Mouse (Mus musculus) hindbrain, embryonic 13.5 days (tissue): Measurements from ENCODE around the gene Camk1g. TPM values are rescaled to one million over a fixed set of nuclear protein-coding genes. Genes with fewer than 3 reads are reported as not detected.
A peak's percentile ranks its signal among the peaks of the same experiment; 100 is the strongest.

Source experiments
- ATAC-seq: fragments of 200-750 bp; cut with Nextera tagmentation; 2 replicates; pipeline ENCODE4 v1.8.0; 2017; ENCODE audit warnings: moderate TSS enrichment; ENCODE audit not compliant: low FRiP score
- H3K27ac ChIP-seq: fragments of 300-500 bp; sonication (generic); 2 replicates; pipeline ENCODE4 v1.5.1; 2015; ENCODE audit warnings: inconsistent platforms, mild to moderate bottlenecking, moderate library complexity
- H3K27me3 ChIP-seq: fragments of 300-500 bp; sonication (generic); 2 replicates; pipeline ENCODE4 v1.6.1; 2015; ENCODE audit warnings: mild to moderate bottlenecking, inconsistent platforms
- H3K36me3 ChIP-seq: fragments of 300-500 bp; sonication (generic); 2 replicates; pipeline ENCODE4 v1.6.1; 2015; ENCODE audit warnings: mild to moderate bottlenecking, inconsistent platforms
- H3K4me1 ChIP-seq: fragments of 300-500 bp; sonication (generic); replicated peaks from 2 replicates; pipeline ENCODE4 v1.6.1; 2015; ENCODE audit warnings: inconsistent platforms
- H3K4me2 ChIP-seq: fragments of 300-500 bp; sonication (generic); 2 replicates; pipeline ENCODE4 v1.6.1; 2015; ENCODE audit warnings: inconsistent platforms, mild to moderate bottlenecking, moderate library complexity
- H3K4me3 ChIP-seq: fragments of 300-500 bp; sonication (generic); 2 replicates; pipeline ENCODE4 v1.5.1; 2015; ENCODE audit warnings: mild to moderate bottlenecking, inconsistent platforms
- H3K9ac ChIP-seq: fragments of 300-500 bp; sonication (generic); 2 replicates; pipeline ENCODE4 v1.6.1; 2015; ENCODE audit warnings: mild to moderate bottlenecking, inconsistent platforms
- H3K9me3 ChIP-seq: fragments of 300-500 bp; sonication (generic); 2 replicates; pipeline ENCODE4 v1.6.1; 2016; ENCODE audit warnings: inconsistent platforms
- WGBS: fragments of 180-500 bp; shearing (Covaris S2); methylation state at CpG from one replicate; pipeline ENCODE4 v1.1.7; 2015; 5-methylcytosine and 5-hydroxymethylcytosine counted together
- polyA plus RNA-seq: library from polyadenylated mRNA; unstranded; fragments of >200 nt; fragmentation: Nextera tagmentation; extraction: Ambion mirVana; gene quantifications from 2 replicates; pipeline ENCODE4 v1.2.1, GENCODE M21; 2015

Camk1g gene
- polyA plus RNA-seq, 1 experiment from 2014 or later = 31.7 TPM

DNA sequence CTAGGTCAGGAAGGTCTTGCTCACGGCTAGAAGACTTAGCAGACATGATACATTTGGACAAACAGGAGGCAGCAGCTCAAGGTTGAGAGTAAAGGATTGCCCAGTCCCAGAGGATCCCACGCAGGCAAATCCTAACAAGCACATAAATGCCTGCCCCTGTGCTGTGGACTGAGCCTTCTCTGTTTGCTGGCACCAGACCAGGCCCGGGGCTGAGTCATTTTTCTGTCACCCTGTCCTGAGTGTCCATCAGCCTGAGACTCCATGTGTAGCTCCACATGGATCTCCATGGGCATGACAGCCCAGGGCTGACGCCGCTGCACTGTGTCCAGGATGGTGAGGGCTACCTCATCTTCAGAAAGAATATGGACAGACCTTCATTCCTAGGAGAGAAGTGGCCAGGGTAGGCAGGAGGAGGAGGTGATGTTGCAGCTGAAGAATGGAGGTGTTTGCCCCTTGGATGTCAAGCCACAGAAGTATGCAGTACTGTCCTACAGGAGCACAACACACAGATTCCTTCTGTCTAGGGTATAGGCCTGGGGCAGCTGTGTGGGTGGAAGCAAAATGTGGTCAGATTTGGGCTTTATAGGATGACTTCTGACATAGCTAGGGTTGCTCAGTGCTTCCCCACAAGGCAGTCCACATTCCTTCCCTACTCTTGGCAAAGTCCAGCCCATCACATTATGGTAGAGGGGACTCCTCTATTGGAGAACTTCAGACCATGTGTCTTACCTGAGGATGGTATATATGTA lies 27.7 kb downstream of the Camk1g start:
- Histone ChIP-seq H3K27ac (no peak overlapping the region), H3K9ac (no peak overlapping the region), H3K4me3 (no peak overlapping the region), H3K36me3 (peaks cover 15% of the 10 kb centered on the region), H3K27me3 (no peaks in the 10 kb centered on the region), H3K4me2 (no peak overlapping the region), H3K9me3 (no peaks in the 10 kb centered on the region), H3K4me1 (peaks cover 14% of the 10 kb centered on the region)
- ATAC-seq = no peak
- 97% methylated on average over 5 of the region's 5 CpGs for WGBS

DNA sequence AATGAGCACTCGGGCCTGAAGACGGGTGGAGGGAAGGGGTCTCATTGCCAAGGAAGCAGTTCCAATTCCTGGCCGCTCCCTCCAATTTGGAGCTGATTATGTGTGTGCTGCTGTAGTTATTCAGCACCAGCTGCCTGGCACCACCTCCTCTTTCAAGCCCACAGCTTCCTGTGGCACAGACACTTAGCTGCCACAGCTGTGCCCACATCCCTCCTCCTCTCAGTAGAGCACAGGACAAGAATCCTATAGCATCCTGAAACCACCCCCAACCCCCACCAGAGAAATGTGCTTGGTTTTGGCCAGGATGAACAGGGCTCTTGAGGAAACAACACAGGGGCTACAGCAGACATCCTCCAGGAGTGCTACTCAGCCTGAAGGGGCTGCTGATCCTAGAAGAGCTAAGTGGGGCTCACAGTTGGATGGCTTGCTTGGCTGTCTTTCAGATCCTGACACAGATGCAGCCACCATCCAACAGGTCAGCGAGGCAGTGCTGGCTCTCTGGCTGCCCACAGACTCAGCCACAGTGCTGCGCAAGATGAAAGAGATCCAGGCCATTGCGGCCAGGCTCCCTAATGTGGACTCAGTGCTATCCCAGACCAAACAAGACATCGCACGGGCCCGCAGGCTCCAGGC lies 31.6 kb downstream of the Camk1g start:
- 0 out of 2 replicates have a peak overlapping the region, but pooled peaks have one; percentile 39 for H3K9ac ChIP-seq
- H3K36me3 ChIP-seq = no peaks in the 10 kb centered on the region
- H3K4me1 ChIP-seq = peaks cover 32% of the 10 kb centered on the region
- H3K27me3 ChIP-seq = no peaks in the 10 kb centered on the region
- peak overlapping the region; percentile 69; the same call in 1 of the 2 replicates for H3K27ac ChIP-seq
- 80% methylated on average over 9 of the region's 9 CpGs for WGBS
- no peaks in the 10 kb centered on the region for H3K9me3 ChIP-seq
- H3K4me3 ChIP-seq = no peak overlapping the region
- H3K4me2 ChIP-seq = no peak overlapping the region
- ATAC-seq = no peak

DNA sequence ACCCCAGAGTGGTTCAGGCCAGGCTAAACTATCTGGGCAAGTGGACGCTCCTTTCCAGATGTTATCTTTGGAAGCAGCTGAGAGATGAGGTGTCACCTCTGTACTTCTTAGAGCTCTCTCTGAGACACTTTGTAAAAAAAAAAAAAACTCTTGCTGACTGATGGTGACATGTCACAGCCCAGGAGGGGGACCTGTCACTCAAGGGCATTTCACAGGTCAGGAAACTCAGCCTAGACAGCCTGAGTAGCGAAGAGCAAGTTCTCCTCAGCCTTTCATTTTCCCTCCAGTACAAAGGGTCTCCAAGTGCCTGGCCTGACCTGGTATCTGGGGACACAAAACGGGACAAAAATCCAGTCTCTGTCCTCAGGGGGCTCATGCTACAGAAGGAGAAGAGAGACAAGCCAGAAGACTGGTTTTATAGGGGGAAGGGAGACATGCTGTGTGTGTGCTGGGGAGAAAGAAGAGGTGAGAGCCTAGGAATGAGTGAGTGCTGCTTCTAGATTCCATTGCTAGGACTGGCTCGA lies 32.2 kb downstream of the Camk1g start:
- no peaks in the 10 kb centered on the region for H3K27me3 ChIP-seq
- WGBS = 57% methylated on average over 4 of the region's 4 CpGs
- no peak for ATAC-seq
- no peaks in the 10 kb centered on the region for H3K36me3 ChIP-seq
- no peak overlapping the region for H3K4me2 ChIP-seq
- H3K27ac ChIP-seq = 0 out of 2 replicates have a peak overlapping the region, but pooled peaks have one; percentile 10
- no peak overlapping the region for H3K4me3 ChIP-seq
- H3K9me3 ChIP-seq = no peaks in the 10 kb centered on the region
- peaks cover 32% of the 10 kb centered on the region for H3K4me1 ChIP-seq
- H3K9ac ChIP-seq = 0 out of 2 replicates have a peak overlapping the region, but pooled peaks have one; percentile 39

DNA sequence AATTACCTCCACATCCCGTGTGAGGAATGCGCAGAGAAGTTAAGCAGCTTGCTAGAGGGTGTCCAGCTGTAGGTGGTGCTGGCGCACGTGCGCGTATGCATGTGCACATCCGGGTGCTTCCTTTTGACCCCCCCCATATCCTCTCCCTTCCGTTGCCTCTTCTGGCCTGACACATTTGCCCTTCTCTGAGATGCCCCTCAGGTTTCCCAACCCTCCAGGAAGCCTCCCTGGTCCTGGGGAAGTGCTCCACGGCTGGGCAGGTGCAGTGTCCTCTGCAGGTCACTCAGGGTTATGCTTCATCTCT lies 33.1 kb downstream of the Camk1g start:
- no peaks in the 10 kb centered on the region for H3K27me3 ChIP-seq
- no peaks in the 10 kb centered on the region for H3K36me3 ChIP-seq

DNA sequence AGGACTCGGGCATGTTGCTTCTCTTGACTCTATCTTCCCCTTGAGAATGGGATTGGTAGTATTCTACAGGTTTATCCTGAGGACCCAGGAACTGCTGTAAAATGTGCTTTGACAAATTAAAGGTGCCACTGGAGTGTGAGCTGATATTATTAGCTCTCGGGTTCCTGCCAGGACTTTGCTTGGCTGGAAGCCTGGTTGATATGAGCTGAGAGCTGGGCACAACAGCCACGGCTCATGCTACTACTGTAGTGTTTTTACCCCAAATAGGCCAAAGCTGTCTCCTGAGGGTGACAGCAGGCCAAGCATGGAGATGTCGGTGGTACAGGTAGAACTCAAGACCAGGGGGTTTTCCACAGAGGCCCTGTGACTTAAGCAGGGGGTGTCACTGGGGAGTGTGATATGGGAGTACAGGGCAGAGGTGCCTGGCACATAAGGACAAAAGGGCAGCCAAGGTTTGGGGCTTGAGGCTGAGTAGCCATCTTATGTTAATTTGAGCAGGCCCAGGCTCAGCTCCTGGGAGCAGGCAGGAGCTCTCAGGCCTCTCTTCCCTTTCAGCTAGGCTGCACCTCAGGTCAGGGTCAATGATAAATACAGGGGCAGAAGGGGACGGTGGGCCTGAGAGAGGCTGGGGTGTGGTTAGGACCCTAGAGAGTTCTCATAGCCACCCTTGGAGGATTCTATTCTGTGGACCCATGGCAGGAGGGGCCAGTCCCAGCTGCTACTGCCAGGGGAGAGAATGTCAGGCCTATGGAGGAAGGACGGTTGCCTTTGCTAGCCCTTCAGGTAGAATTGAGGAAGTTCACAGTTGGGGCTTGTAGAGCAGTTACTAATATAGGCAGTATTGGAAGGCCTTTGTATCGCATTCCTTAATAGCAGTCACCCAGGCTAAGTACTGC lies 33.7 kb downstream of the Camk1g start:
- Histone ChIP-seq H3K9me3 (no peaks in the 10 kb centered on the region), H3K27ac (no peak overlapping the region), H3K4me1 (peaks cover 32% of the 10 kb centered on the region), H3K27me3 (no peaks in the 10 kb centered on the region), H3K4me2 (no peak overlapping the region), H3K9ac (no peak overlapping the region), H3K4me3 (no peak overlapping the region), H3K36me3 (no peaks in the 10 kb centered on the region)
- no peak for ATAC-seq
- WGBS = 86% methylated on average over 7 of the region's 7 CpGs

More for the DNA sequence above, 33.1 kb downstream of the Camk1g start:
- ATAC-seq = no peak
- Histone ChIP-seq H3K9ac (no peak overlapping the region), H3K9me3 (no peaks in the 10 kb centered on the region), H3K4me2 (no peak overlapping the region), H3K27ac (no peak overlapping the region), H3K4me3 (no peak overlapping the region), H3K4me1 (peaks cover 32% of the 10 kb centered on the region)
- 91% methylated on average over 9 of the region's 9 CpGs for WGBS

DNA sequence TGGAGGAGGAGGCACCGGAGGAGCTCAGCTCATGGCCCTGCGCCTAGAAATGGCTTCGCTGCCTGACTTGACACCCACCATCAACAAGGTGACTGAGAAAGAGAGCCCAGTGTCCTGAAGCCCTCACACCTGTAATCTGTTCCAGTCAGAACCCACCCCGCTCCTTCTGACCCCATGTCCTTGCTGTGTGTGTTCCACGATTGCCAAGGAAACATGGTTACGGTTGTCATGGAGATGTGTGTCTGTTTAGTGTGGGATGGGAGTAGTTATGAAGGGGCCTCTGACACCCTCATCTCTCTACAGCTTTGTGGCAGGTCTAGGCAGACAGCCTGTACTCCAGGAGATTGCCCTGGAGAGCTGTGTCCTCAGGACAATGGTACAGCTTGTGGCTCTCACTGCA lies 35.6 kb downstream of the Camk1g start:
- H3K27ac ChIP-seq = no peak overlapping the region
- 68% methylated on average over 6 of the region's 6 CpGs for WGBS
- H3K4me1 ChIP-seq = peaks cover 43% of the 10 kb centered on the region

DNA sequence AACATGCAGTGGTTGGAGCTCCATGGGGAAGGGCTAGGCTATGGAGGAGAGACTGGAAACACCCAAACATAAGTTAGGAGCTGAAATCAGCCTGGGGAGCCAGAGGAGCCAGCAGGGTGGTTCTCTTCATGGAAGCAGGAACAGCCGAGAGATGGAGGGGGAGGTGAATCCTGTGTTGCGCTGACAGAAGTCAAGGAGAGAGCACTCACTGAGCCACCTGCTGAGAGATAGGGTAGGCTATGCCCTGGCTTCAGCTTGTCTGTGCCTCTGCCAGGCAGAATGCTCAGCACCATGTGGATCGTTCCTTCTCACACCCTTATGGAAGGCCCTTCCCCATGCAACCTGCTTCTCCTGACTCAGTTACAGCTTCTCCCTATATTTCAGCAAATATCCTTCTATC lies 36.3 kb downstream of the Camk1g start:
- no peak overlapping the region for H3K4me2 ChIP-seq
- no peaks in the 10 kb centered on the region for H3K27me3 ChIP-seq
- no peak overlapping the region for H3K9ac ChIP-seq
- no peak overlapping the region for H3K27ac ChIP-seq
- H3K4me3 ChIP-seq = no peak overlapping the region
- WGBS = 77% methylated on average over 3 of the region's 3 CpGs
- H3K9me3 ChIP-seq = no peaks in the 10 kb centered on the region
- no peaks in the 10 kb centered on the region for H3K36me3 ChIP-seq
- ATAC-seq = no peak
- peaks cover 42% of the 10 kb centered on the region for H3K4me1 ChIP-seq

More for the DNA sequence above, 35.6 kb downstream of the Camk1g start:
- ATAC-seq = 0 out of 2 replicates have a peak, but pooled peaks have one; percentile 7
- H3K27me3 ChIP-seq = no peaks in the 10 kb centered on the region
- H3K36me3 ChIP-seq = no peaks in the 10 kb centered on the region
- no peak overlapping the region for H3K4me3 ChIP-seq
- no peak overlapping the region for H3K4me2 ChIP-seq
- no peak overlapping the region for H3K9ac ChIP-seq
- H3K9me3 ChIP-seq = no peaks in the 10 kb centered on the region

DNA sequence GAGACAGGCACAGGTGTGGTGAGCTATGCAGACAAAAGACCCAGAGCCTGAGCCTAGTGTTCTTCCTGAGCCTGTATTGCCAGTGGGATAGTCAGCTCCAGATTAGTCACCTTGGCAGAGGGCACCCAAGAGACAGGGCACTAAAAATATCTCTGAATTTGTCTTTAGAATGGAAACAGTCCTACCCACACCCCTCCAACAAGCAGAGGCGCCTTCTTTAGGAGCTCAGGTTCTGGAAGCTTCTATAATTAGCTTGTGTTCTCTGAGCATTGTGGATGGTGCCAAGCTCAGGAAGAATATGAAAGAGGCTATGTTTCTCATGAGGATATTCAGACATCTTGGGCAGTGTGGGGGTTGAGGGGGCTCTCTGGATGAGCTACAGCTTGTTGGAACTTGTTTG lies 37.4 kb downstream of the Camk1g start:
- Histone ChIP-seq H3K27ac (no peak overlapping the region), H3K9ac (no peak overlapping the region), H3K27me3 (no peaks in the 10 kb centered on the region), H3K36me3 (no peaks in the 10 kb centered on the region), H3K9me3 (no peaks in the 10 kb centered on the region), H3K4me3 (no peak overlapping the region), H3K4me2 (no peak overlapping the region), H3K4me1 (peaks cover 31% of the 10 kb centered on the region)
- ATAC-seq = no peak
- 100% methylated on average over 1 of the region's 1 CpGs for WGBS

DNA sequence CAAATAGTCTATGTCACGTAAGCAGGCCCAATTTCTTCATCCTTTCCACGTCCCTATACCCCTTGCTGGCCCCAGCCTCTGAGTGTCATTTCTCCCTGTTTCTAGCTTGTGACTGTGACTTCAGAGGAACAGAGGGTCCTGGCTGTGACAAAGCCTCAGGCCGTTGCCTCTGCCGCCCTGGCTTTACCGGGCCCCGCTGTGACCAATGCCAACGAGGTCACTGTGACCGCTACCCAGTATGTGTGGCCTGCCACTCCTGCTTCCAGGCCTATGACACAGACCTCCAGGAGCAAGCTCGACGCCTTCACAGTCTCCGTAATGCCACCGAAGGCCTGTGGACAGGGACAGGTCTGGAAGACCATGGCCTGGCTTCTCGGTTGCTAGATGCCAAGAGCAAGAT lies 38.1 kb downstream of the Camk1g start:
- ATAC-seq = no peak
- WGBS = 89% methylated on average over 13 of the region's 13 CpGs
- Histone ChIP-seq H3K4me2 (no peak overlapping the region), H3K9me3 (no peaks in the 10 kb centered on the region), H3K4me3 (no peak overlapping the region), H3K27me3 (no peaks in the 10 kb centered on the region), H3K27ac (no peak overlapping the region), H3K4me1 (peaks cover 32% of the 10 kb centered on the region), H3K9ac (no peak overlapping the region), H3K36me3 (no peaks in the 10 kb centered on the region)

DNA sequence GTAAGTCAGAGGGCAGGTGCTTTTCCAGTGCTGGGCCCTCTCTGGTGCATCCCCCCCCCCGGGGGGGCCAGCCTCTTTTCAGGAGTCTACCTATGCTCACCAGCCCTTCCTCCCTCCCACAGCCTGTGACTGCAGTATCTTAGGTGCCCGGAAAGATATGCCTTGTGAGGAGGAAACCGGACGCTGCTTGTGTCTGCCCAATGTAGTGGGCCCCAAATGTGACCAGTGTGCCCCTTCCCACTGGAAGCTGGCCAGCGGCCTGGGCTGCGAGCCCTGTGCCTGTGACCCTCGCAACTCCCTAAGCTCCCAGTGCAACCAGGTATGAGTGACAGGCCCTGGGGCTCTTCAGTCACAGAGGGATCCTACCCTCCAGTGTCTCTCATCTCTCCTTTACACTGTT lies 39.5 kb downstream of the Camk1g start:
- Histone ChIP-seq H3K9me3 (no peaks in the 10 kb centered on the region), H3K4me1 (peaks cover 37% of the 10 kb centered on the region), H3K4me2 (no peak overlapping the region), H3K36me3 (no peaks in the 10 kb centered on the region), H3K27ac (0 out of 2 replicates have a peak overlapping the region, but pooled peaks have one; percentile 18), H3K4me3 (no peak overlapping the region), H3K9ac (0 out of 2 replicates have a peak overlapping the region, but pooled peaks have one; percentile 13), H3K27me3 (no peaks in the 10 kb centered on the region)
- 86% methylated on average over 7 of the region's 7 CpGs for WGBS
- ATAC-seq = no peak

DNA sequence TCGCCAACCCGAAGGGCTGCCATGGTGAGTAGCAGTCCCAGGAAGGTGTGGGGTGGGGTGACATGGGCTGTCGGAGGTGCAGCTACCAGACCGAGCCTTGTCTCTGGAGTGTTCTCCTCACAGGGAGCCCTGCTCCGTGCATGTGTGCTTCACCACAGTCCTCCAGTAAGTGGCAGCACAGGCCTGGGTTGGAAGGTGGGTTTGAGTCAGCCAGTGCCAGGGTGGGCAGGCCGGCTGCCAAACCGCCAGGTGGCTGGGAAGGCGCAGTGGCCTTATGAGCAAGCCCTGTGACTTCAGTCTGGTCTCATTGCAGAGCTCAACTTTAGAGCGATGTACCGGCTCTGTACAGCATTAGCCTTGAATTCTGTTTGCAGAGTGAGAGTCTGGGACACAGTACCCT lies 39.9 kb downstream of the Camk1g start:
- Histone ChIP-seq H3K27me3 (no peaks in the 10 kb centered on the region), H3K36me3 (no peaks in the 10 kb centered on the region), H3K9ac (0 out of 2 replicates have a peak overlapping the region, but pooled peaks have one; percentile 13), H3K9me3 (no peaks in the 10 kb centered on the region), H3K4me1 (peaks cover 35% of the 10 kb centered on the region), H3K27ac (no peak overlapping the region), H3K4me2 (no peak overlapping the region), H3K4me3 (no peak overlapping the region)
- ATAC-seq = peak; percentile 87
- WGBS = 38% methylated on average over 10 of the region's 10 CpGs

DNA sequence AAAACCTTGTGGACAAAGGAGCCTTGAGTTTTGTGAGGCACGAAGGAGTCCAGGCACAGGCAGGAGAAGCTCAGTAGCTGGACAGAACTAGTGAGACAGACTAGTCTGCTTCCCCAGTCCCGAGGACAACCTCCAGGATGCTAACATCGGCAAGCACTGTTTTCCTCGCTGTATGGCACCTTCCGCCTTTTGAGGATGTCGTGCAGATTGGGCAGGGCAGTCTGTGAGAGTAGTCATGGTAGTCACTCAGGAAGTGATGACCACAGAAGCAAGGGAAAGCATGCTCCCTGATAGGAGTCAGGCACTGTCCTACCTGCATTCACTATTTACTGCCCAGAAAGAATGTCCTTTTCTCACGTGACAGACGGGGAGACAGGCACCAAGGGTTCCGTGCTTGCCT lies 40.5 kb downstream of the Camk1g start:
- no peak for ATAC-seq
- Histone ChIP-seq H3K9me3 (no peaks in the 10 kb centered on the region), H3K4me3 (no peak overlapping the region), H3K4me2 (no peak overlapping the region), H3K27ac (no peak overlapping the region), H3K4me1 (peaks cover 29% of the 10 kb centered on the region), H3K9ac (no peak overlapping the region), H3K36me3 (no peaks in the 10 kb centered on the region), H3K27me3 (no peaks in the 10 kb centered on the region)
- WGBS = 89% methylated on average over 9 of the region's 9 CpGs
